Mouse (Mus musculus) thymus, postnatal 10 days (tissue): Measurements from ENCODE around the gene 2900011O08Rik.

ENCODE experiments used
- DNase-seq, 2 experiments: peaks; one replicate each; pipeline ENCODE4 v3.0.0; 2021; ENCODE audit warnings: low spot score in 2 of 2

Gene 2900011O08Rik

DNA sequence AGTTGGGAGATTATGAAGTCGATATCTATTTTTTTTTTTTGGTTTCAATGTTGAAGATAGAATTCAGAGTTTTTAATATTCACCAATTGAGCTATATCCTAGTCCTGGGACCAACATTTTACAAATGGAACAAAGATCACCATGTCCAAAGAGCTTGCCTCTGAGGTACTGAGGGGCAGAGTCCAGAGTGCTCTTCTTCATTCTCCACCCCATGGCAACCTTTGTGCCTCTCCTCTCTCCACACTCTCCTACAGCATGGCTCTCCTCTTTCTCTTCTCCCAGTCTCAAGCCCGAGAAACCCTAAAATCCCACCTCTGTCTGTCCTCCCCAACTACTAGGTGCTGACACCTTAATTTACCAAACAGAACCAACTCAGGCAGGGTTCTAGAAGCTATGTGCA is 18.3 kb downstream of the 2900011O08Rik start:
- no peak for DNase-seq

DNA sequence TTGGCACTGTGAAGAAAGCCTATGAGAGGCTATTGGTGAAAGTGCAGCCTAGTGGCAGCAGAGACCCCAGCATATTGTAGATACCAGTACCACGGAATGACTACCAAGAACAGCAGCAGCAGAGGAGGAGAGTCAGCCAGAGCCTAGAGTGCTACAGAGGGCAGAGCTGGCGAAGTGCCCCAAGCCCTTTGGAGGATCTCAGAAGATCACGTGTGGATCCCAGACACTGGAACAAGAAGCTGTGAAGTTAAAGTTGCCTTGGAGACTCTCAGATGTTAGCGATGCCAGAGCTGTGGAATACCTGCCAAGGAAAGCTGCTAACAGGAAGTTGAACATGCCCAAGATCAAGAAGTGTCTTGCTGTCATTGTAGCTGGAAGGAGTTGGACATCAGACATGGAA is 18.9 kb downstream of the 2900011O08Rik start:
- DNase-seq: no peak

DNA sequence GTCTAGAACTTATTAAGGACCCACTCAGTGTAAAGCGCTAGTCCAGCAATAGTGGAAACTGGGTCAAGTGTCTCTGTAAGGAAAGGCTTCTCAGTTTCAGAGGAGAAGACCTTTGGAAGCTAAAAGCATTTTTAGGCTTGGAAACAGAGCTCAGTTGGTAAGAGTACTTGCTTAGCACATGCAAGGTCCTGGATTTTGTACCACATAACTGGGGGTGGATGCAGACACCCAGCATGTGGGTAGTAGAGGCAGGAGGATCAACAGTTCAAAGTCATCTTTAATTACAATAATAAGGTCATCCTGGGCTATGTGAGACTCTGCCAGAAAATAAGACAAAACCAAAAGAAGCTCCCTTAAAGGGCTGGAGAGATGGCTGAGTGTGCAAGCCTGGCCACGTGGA is 21.7 kb downstream of the 2900011O08Rik start:
- no peak for DNase-seq

DNA sequence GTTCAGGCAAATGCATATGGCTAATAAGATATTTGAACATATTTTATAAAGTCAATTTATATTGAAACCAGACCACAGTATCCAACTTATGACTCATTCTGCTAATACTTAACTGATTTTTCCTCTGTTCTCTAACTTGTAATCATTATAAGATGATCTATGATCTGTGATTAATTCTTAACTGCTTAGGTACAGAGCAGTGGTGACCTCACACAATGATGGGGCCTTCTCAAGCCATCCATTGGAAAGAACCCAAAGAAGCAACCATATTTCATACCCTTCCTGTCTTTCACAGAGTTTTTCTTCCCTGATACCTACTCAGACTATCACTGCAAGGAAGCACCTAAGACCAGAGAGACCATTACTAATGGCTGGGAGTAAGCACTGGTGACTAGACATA is 22.3 kb downstream of the 2900011O08Rik start:
- no peak for DNase-seq

DNA sequence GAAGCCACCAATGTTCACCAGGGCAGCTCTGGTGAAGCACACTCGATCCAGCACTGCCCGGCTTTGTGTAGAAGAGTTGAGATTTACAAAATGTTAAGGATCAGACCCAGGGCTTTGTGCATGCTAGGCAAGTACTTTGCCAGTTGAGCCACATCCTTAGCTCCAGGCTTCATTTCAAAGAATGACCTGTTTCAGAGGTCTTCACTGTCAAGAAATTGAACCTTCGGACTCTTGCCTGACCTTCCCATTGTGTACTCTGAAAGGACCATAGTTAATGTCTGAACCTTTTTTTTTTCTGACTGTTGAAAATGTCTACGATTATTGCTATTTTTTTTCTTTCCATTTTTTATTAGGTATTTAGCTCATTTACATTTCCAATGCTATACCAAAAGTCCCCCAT is 23.6 kb downstream of the 2900011O08Rik start:
- DNase-seq: no peak

DNA sequence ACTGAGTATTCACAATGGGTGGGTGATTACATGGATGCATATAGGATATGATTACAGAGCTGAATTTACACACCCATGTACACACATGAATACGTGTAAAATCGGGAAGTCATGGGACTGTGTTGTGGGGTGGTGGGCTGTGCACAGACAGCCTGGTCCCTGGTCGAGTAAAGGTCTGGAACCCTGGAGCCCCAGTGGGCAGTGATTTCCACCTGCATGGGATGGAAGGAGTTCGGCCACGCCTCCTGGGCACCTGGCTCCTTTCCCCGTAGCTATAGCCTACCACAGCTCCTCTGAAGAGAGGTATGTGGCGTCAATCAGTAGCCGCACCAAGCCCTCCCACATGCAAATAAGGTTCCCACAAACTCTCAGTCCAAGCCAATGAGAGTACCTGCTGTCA is 30.9 kb downstream of the 2900011O08Rik start:
- DNase-seq: no peak

DNA sequence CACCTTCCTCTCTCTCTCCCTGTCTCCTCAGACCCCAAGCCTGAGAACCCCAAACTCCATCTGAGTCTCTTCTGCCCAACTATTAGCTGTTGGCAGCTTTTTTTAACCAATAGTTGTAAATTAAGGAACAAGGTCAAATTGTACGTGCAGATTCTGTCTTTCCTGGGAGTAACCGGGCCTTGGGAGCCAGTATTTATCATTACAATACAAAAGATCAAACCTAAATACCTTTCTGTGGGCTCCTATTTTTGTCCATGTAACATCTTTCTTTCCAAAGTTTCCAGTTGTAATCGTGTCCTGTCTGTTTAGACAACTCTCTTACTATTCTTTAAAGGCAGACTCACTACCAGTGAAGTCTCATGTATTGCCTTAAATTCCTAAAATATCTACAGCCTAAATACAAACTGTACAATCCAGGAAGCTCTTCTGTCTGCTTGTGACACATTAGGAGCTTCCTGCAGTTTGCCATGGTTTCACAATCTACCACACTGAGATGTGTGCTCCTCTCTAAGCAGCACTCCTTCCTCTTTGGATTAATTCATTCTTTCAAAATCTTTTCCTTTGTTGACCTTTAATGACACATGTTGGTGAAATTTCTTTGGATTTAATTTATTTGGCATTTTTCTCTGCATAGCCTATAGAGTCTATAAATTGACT is 34.9 kb downstream of the 2900011O08Rik start:
- DNase-seq: no peak

DNA sequence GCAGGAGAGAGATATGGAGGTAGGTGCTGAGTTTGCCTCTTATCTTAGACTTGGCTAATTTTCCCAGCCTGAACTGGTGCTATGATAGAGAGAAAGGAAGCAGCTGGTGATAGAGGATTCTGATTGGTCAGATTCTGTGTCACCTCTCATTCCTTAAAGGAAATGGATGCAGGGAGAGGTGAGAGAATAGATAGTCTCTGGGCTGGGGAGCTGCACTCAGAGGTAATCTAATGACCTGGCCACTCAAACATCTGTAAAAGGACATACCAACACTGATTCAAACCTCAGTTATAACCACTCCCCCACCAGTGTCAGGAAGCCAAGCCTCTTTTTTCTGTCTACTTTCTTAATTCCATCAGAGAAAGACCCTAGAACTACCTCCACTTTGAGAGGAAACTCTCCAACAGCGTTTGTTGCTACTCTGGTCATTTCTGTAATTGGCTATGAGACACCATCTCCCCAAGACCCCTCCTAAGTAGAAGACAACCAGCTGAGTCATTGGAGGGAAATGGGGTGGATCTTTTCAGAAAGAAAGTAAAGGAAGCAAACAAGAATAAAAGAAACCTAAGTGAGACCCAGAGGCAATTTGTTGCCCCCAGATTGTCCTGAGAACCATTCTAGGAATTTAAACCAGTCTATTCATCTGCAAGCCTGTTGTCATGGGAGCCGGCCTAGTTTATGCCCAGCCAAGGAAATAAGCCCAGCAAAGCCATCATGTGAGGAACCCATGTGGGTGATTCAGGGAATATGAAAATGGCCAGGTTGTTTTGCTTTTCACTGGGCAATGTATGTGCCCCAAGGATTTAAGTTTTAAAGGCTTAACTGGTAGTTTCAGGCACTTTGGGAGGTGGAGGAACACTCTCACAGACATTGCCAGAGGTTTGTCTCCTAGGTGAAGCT is 38.9 kb downstream of the 2900011O08Rik start:
- DNase-seq: no peak

DNA sequence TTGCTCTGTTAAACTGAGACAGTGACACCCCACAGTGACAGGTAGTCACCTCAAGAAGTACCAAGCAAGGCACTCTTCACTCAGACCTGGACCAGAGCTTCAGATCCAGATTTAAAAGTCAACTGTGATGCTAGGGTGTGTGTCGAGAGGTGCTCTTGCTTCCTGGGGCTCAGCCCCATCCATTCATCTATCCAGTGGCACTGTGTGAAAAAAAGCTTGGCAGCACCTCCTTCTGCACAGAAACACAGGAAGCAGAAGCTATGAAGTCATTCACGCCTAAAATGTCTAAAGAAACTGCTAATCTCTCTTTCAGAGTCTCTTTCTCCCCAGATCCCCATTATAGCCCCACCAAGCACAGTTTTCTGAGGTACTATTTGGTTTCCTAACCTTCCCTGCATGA is 42.7 kb downstream of the 2900011O08Rik start:
- no peak for DNase-seq

DNA sequence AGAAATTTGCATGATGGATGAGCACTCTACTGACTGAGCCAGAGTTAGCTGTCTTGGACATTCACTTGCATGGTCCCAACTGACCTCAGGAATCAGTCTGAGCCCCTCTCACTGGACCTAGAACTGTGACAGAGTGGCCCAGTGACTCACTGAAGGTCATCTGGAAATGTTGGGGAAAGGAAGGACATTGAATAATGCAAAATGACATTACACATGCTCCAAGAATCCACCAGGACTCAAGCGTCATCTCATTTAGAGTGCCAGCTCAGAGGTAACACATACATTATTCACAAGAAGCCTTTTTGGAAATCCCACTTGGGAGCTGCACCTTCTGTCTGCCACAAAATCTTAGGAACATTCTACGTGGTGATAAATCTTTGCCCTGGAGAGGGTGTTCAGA is 43.4 kb downstream of the 2900011O08Rik start:
- no peak for DNase-seq

DNA sequence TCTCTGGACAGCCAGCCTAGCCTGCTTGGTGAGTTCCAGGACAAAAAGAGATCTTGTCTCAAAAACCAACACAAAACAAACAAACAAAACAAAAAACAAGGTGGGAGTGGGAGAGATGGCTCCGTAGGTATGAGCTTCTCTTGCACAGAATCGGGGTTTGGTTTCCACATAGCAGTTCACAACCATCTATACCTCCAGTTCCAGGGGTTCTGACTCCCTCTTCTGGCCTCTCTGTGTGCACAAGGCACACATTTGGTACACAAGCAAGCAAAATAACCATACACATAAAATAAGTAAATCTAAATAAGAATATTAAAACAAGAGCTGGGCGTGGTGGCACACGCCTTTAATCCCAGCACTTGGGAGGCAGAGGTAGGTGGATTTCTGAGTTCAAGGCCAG is 44.2 kb downstream of the 2900011O08Rik start:
- DNase-seq: no peak

DNA sequence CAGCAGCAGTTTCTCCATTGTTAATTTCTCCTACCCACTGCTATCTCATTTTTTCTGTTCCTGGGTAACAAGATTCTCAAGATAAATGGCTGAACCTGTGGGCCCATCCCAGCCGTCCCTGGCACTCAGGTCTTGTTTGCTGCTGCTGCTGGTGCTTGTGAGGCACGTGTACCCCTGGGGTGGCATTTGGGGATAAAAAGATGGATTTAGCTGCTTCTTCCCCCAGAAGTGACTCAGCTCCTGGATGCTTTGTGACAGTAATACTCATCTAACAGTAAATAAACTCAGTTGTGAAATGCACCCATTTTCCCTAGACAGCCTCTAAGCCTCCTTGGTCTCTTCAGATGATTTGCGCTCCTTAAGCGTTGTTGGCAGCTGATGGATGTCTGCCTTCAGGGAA is 46.7 kb downstream of the 2900011O08Rik start:
- DNase-seq: no peak

DNA sequence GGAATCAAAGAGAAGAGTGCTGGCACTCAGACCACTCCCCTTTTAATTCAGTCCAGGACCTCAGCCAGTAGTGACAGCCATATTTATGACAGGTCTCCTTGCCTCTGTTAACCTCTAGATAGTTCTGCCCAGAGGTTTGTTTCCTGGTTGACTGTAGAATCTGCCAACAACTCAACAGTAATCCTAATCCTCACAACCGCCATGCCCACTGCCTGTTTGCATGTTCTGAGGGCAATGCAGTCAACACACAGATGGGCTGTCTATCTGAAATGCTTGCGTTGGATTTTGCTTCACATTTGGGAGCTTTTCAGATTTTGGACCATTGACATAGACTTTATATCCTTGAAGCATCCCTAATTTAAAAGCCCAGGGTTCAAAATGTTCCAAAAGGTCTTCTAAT is 56.0 kb downstream of the 2900011O08Rik start:
- DNase-seq: no peak

DNA sequence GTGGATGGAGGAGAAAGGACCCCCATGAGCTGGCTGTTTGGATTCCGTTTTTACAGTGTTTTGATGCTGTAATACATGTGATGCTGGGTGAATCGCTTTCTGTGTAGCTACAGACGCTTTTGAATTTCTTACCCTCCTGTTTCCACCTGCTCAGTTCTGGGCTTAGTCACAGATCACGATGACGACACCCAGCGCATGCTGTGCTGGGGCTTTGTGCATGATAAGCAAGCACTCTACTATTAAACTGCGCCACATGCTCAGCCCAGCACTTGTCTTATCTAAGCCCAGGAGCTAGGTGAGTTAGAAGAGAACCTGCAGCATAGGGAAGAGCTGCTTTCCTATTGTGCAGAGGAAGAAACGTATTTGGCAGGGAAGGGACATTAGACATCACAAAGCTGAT is 58.3 kb downstream of the 2900011O08Rik start:
- DNase-seq: no peak

DNA sequence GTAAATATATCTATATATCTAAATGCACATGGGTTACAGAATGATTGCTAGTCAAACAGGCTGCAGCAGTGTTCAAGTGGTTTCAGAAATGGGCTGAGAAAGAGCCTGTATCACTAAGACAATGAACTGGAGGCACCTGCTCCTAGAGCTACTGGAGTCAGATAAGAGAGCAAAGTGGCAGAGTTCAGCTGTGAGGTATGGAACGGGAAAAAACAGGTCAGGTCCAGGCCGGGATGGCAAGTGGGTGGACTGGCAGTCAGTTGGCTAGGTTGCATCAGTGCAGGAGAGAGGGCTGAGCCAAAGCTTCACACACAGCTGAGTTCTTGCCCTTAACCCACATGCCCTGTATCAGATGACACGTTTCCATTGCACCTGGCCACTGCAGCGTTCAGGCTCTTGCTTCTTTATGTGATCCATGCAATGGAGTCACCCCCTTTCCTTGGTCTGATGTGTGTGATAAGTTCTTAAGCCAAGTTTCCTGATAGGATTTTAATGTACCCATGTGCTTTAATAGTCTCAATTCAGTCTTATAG is 59.9 kb downstream of the 2900011O08Rik start:
- DNase-seq: no peak

DNA sequence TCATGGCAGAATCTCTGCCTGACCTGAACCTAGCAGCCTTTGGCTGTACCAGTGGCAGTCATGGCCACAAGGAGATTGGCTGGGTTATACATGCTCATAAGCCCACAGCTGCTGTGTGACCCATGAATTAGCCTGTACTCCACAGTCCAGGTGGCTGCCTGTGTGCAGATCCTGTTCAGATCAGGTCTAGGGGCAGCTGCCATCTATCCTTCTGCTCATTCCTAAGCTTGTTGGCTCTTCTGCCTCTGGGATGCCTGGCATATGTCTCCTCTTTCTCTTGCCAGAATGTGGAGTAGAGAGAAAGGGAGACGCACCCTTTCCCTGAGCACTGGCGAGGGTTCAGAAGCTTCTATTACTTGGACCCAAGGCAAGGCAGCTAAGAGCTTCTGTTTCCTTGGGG is 65.8 kb downstream of the 2900011O08Rik start:
- DNase-seq: no peak

DNA sequence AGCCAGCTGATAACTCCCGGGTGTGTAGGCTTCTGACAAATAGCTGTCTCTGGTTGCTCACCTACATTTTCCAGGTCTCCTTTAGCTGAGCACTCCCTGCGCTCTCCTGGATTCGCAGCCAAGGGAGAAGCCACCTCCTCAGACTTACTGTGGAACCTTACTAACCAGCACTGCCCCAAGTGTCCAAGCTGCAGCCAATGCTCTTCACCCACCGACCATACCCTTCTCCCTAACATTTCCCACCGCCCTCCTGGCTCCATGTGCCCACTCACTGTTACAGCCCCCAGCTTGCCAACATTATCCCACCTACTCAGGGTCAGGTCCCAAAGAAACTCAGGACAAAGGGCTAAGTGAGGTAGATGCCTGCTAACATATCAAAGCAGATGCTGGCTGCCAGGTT is 66.7 kb downstream of the 2900011O08Rik start:
- DNase-seq: no peak

DNA sequence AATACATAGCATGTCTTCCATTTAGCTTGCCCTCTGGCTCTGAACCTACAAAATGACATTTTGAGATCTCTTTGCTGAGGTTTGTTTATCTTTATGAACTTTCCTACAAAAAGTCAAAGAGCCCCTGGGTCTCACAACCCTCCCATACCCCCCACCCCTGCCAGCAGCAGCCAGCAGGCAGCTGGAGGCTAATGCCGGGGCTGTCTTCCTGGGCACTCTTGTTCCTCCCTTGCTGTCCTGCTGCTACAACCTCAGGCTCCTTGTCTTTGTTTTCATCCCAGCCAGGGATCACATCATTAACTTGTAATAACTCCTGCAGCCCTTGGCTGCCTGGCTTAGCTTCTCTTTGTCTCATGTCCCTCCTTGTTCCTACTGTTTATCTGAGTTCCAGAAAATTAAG is 68.9 kb downstream of the 2900011O08Rik start:
- DNase-seq: no peak

DNA sequence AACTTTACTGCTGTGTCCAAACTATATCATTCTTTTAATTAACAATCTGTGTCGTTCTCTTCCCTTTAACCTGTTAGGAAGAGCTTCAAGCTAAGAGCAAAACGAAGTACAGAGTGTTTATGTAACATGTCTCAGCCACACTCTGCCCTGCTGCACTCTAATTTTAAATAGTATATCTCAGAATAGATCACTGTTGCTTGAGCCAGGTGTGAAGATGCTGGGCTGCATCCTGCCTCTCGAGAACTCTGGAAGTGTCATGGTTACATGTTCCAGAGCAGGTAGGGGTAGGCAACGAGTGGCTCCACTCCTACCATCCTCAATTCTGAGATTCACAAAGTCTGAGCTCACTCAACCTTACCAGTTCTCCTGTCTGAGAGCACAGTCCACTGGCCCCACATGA is 70.3 kb downstream of the 2900011O08Rik start:
- no peak for DNase-seq

DNA sequence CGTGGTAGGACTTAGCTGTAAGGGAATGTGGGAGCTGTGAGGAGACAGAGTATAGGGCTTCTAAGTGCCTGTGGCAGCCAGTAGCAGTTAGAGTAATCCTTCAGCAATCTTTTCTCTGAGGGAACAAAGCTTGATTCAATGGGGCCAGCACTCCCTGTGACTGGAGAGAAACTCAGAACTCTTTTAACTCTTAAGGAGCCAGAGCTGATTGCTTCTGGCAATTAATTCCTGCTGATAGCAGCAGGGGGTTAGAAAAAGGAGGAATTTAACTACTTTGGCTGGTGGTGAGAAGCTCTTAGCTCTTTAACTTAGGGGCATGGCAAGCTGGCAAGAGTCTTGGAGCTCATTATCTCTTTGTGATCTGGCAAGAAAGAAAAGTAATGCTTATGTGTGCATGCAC is 72.1 kb downstream of the 2900011O08Rik start:
- DNase-seq: no peak

DNA sequence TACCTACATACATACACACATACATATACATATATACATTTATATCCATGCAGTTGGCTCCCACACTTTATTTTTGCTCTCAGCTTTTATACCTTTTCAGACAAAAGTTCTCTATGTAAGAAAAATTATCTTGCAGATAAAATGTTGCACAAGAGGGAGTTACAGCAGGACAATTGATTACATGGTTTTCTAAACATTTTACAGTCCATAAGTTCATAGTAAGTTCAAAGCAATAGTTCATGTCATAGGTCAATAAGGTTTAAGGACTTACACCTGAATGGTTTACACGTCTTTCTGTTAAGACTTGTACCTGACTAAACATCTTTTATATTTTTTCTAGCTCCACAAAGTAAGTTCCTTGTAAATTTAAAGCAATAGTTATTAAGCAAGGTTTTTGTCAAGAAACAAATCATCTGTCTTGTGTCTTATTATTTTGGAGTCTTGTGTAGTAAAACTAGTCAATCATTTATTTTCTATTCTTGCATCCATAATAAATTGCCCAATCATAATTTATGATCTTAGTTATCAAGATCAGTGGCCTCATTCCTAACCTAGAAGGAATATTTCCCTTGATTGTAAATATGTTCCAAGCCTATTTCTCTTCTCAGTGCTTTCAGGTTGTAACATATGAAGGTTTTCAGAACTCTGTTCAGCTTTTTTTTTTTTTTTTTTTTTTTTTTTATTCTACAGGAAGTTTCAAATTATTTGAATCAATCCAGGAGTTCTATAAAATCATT is 72.9 kb downstream of the 2900011O08Rik start:
- no peak for DNase-seq

DNA sequence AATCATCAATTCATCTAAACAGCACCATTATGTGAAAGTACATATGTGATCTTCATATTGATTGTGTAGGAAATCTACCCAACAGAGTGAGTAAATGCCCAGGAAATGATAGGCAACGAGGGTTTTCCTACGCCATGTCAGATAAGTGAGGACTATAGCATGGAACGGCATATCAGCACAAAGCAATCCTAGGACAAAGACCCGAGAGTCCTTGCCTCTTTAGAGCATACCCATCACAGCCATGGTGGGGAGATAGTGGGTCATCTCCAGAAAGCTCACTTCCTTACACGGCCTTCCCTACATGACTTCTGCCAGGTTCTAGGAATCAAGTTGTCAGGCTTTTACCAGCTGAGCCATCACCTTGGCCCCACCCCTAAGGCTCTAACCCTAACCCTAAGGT is 73.5 kb downstream of the 2900011O08Rik start:
- DNase-seq: no peak
